Mouse (Mus musculus): ENCODE data around the gene Srsf3. TPM values are rescaled to one million over a fixed set of nuclear protein-coding genes. Genes with fewer than 3 reads are reported as not detected.
"Not testable (repeated sequence)": the region's sequence is repeated elsewhere in the genome, so short reads cannot be mapped to it uniquely, and the experiment has no call there.

Gene Srsf3
- polyA plus RNA-seq, 2 experiments, result 390 to 561 TPM

DNA sequence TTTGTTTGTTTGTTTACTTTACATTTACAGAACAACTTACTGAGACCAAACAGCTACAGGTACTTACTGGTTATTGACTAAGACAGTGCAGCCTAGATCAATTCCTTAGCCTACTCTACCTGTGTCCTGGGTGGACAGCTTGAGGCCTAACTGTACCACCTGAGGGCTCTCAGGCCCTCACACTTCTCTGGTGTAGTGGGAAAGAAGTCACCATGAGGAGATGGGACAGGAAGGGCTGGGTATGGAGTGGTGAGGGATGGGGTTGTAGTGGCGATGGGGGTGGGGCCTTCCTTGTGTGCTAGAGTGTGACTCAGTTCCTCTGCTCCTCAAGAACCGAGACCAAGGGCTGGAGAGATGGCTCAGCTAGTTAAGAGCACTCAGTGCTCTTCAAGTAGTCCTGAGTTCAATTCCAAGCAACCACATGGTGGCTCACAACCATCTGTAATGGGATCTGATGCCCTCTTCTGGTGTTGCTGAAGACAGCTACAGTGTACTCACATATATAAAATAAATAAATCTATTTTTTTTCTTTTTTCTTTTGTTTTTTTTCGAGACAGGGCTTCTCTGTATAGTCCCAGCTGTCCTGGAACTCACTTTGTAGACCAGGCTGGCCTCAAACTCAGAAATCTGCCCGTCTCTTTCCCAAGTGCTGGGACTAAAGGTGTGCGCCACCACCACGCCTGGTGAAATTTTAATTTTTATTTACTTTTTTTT lies 1.9 kb upstream of the Srsf3 start:
- DNase-seq (ENCODE audit: low spot score), result no peak
- ATAC-seq (ENCODE audit: low FRiP score, low read depth), result no peak
- Histone ChIP-seq H3K4me3 (replicated peaks; ENCODE audit: low read length) (no peak overlapping the region), H3K4me2 (replicated peaks; ENCODE audit: low read depth, low read length, severe bottlenecking) (no peak overlapping the region), H3K9ac (ENCODE audit: low read depth, low read length, severe bottlenecking) (no peak overlapping the region), H3K9me3 (ENCODE audit: control insufficient read depth, low read length) (no peaks in the 10 kb centered on the region), H3K27ac (replicated peaks; ENCODE audit: low read depth, low read length) (no peak overlapping the region), H3K27me3 (ENCODE audit: control insufficient read depth, insufficient read depth, low read length) (no peaks in the 10 kb centered on the region), H3K4me1 (ENCODE audit: control insufficient read depth, insufficient read depth, low read length) (peaks cover 8% of the 10 kb centered on the region), H3K36me3 (ENCODE audit: control insufficient read depth, insufficient read depth, low read length) (0 out of 2 replicates have a peak, but pooled peaks cover 7% of the 10 kb centered on the region)
- no peak for TF ChIP-seq POLR2A (IDR thresholded peaks at IDR 0.05; ENCODE audit: borderline replicate concordance, extremely low read depth, insufficient read depth, insufficient read length)
- 85% methylated on average over 6 of the region's 6 CpGs for WGBS

DNA sequence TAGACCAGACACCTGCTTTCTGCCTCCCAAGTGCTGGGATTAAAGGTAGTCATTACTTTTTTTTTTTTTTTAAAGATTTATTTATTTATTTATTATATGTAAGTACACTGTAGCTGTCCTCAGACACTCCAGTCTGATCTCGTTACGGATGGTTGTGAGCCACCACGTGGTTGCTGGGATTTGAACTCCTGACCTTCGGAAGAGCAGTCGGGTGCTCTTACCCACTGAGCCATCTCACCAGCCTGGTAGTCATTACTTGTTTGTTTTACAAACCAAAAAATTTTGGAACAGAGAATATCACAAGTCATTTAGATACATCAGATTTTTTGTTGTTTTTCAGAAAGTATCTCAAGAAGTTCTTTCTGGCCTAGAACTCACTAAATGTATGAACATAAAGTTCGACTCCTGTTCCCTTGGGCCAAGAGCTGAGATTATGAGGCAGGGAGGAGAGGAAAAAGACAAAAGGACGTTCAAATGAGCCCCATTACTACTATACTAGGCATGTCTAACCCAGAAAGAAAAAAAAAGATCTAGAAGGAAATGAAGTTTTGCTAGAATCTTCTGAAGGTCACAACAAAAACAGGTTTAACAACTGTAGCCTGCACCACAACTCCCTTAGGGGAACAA lies 1.2 kb upstream of the Srsf3 start:
- H3K4me3 ChIP-seq (replicated peaks; ENCODE audit: low read length), result peak overlapping the region; percentile 66
- 49% methylated on average over 7 of the region's 7 CpGs for WGBS

DNA sequence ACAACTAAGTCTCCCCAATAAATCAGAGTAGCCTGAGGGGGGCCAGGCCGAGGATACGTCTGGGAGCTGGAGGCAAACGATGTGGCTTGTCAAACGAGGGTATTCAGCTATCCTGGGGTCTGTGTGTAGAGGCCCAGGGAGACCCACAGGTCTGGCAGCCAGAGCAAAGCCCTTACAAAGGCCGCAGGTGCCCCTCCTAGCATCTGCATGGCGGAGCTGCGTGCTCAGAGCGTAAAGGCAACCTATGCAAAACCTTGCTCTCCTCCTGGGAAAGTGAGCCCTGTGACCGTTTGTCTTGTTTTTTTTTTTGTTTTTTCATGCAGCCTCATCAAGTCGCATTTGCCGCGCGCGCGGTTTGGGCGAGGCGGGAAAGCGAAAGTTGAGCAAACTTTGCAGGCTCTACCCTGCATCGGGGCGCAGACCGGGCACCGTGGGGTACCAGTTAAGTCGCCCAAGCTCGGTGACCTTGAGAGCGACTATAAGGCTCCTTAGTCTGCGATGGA lies 606 bp upstream of the Srsf3 start:
- ATAC-seq (ENCODE audit: low FRiP score, low read depth), result no peak
- DNase-seq (ENCODE audit: low spot score), result no peak

More for the DNA sequence above, 1.2 kb upstream of the Srsf3 start:
- ATAC-seq (ENCODE audit: low FRiP score, low read depth); H3K27me3 ChIP-seq (ENCODE audit: control insufficient read depth, insufficient read depth, low read length); DNase-seq (ENCODE audit: low spot score); H3K9me3 ChIP-seq (ENCODE audit: control insufficient read depth, low read length); H3K4me1 ChIP-seq (ENCODE audit: control insufficient read depth, insufficient read depth, low read length); H3K36me3 ChIP-seq (ENCODE audit: control insufficient read depth, insufficient read depth, low read length): not testable (repeated sequence)
- peak overlapping the region; percentile 99 for H3K27ac ChIP-seq (replicated peaks; ENCODE audit: low read depth, low read length)
- peak overlapping the region; percentile 70 for H3K4me2 ChIP-seq (replicated peaks; ENCODE audit: low read depth, low read length, severe bottlenecking)
- peak overlapping the region; percentile 98 for H3K9ac ChIP-seq (ENCODE audit: low read depth, low read length, severe bottlenecking)

DNA sequence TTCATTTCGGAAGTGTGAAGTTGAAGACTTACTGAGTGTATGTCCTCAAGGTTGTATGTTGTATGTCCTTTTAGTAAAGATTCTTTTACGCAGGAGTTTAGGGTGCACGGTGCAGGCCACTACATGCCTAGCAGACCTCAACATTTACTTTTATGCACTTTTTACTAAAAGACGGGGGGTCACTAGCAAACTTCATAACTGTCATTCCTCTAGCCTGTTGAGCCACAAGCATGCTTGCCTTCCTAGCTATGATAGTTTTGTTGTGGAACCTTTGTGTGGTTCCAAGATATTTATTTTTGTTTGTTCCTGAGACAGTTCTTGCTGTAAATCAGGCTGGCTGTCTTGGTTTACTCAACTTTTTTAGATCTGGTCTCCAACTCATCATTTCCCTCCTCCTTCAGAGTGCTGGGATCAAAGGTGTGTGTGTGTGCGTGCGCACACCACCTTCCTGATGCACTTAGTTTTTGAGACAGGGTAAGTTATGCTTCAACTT lies 1.2 kb downstream of the Srsf3 start:
- ATAC-seq (ENCODE audit: low FRiP score, low read depth) (no peak), DNase-seq (ENCODE audit: low spot score) (no peak)
- Histone ChIP-seq H3K27ac (replicated peaks; ENCODE audit: low read depth, low read length) (peak overlapping the region; percentile 99), H3K4me3 (replicated peaks; ENCODE audit: low read length) (peak overlapping the region; percentile 66), H3K9ac (ENCODE audit: low read depth, low read length, severe bottlenecking) (peak overlapping the region; percentile 98), H3K4me2 (replicated peaks; ENCODE audit: low read depth, low read length, severe bottlenecking) (peak overlapping the region; percentile 91), H3K27me3 (ENCODE audit: control insufficient read depth, insufficient read depth, low read length) (no peaks in the 10 kb centered on the region), H3K9me3 (ENCODE audit: control insufficient read depth, low read length) (no peaks in the 10 kb centered on the region), H3K4me1 (ENCODE audit: control insufficient read depth, insufficient read depth, low read length) (peaks cover 17% of the 10 kb centered on the region), H3K36me3 (ENCODE audit: control insufficient read depth, insufficient read depth, low read length) (peaks cover 30% of the 10 kb centered on the region)
- no peak for TF ChIP-seq POLR2A (IDR thresholded peaks at IDR 0.05; ENCODE audit: borderline replicate concordance, extremely low read depth, insufficient read depth, insufficient read length)
- under 1% methylated on average over 6 of the region's 6 CpGs for WGBS

More for the DNA sequence above, 606 bp upstream of the Srsf3 start:
- H3K27me3 ChIP-seq (ENCODE audit: control insufficient read depth, insufficient read depth, low read length), result no peaks in the 10 kb centered on the region
- peak overlapping the region; percentile 99 for H3K27ac ChIP-seq (replicated peaks; ENCODE audit: low read depth, low read length)
- peak overlapping the region; percentile 98 for H3K9ac ChIP-seq (ENCODE audit: low read depth, low read length, severe bottlenecking)
- under 1% methylated on average over 26 of the region's 26 CpGs for WGBS
- no peaks in the 10 kb centered on the region for H3K9me3 ChIP-seq (ENCODE audit: control insufficient read depth, low read length)
- H3K4me1 ChIP-seq (ENCODE audit: control insufficient read depth, insufficient read depth, low read length), result peaks cover 15% of the 10 kb centered on the region
- peak overlapping the region; percentile 70 for H3K4me2 ChIP-seq (replicated peaks; ENCODE audit: low read depth, low read length, severe bottlenecking)
- H3K4me3 ChIP-seq (replicated peaks; ENCODE audit: low read length), result peak overlapping the region; percentile 66
- TF ChIP-seq POLR2A (IDR thresholded peaks at IDR 0.05; ENCODE audit: borderline replicate concordance, extremely low read depth, insufficient read depth, insufficient read length), result no peak
- peaks cover 12% of the 10 kb centered on the region for H3K36me3 ChIP-seq (ENCODE audit: control insufficient read depth, insufficient read depth, low read length)

DNA sequence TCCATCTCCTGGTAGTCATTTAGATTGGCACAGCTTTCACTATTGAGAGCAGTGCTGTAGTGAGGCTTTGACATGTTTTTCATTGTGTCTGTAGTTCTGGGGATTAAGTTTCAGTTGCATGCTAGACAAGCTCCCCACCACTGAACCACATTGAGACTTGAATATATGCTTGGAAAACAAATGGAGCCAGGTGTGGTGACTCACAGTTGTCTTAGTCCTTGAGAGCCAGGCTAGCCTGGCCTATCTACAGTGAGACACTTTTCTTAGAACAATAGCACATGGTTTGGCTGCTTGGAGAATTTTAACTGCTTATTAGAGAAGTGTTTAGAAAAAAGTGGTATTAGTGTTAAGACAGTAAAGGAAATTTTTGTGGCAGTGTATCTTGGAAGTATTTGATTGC lies 1.8 kb downstream of the Srsf3 start:
- Histone ChIP-seq H3K27me3 (ENCODE audit: control insufficient read depth, insufficient read depth, low read length) (no peaks in the 10 kb centered on the region), H3K9ac (ENCODE audit: low read depth, low read length, severe bottlenecking) (peak overlapping the region; percentile 98), H3K9me3 (ENCODE audit: control insufficient read depth, low read length) (no peaks in the 10 kb centered on the region), H3K27ac (replicated peaks; ENCODE audit: low read depth, low read length) (no peak overlapping the region), H3K4me3 (replicated peaks; ENCODE audit: low read length) (peak overlapping the region; percentile 66), H3K4me2 (replicated peaks; ENCODE audit: low read depth, low read length, severe bottlenecking) (peak overlapping the region; percentile 91), H3K4me1 (ENCODE audit: control insufficient read depth, insufficient read depth, low read length) (peaks cover 17% of the 10 kb centered on the region), H3K36me3 (ENCODE audit: control insufficient read depth, insufficient read depth, low read length) (peaks cover 37% of the 10 kb centered on the region)
- ATAC-seq (ENCODE audit: low FRiP score, low read depth) (no peak), DNase-seq (ENCODE audit: low spot score) (no peak)
- no peak for TF ChIP-seq POLR2A (IDR thresholded peaks at IDR 0.05; ENCODE audit: borderline replicate concordance, extremely low read depth, insufficient read depth, insufficient read length)
